Mouse (Mus musculus) heart, embryonic 12.5 days (tissue): ENCODE measurements at regions not wholly inside any gene's neighbourhood (a gene's known extent, or its start where the extent isn't known, plus 50 kb on each side); places are given as distances from the start of the nearest gene placed in this dataset.
A peak's percentile ranks its signal among the peaks of the same experiment; 100 is the strongest.

Experiments used
- ATAC-seq: fragments of 200-750 bp; cut with Nextera tagmentation; 2 replicates; pipeline ENCODE4 v1.8.0; 2017; ENCODE audit warnings: moderate TSS enrichment, moderate library complexity; ENCODE audit not compliant: insufficient number of reproducible peaks, low FRiP score
- H3K27ac ChIP-seq: fragments of 300-500 bp; sonication (generic); 2 replicates; pipeline ENCODE4 v1.5.1; 2016; ENCODE audit warnings: mild to moderate bottlenecking, moderate library complexity; ENCODE audit not compliant: poor library complexity, severe bottlenecking
- H3K27me3 ChIP-seq: fragments of 300-500 bp; sonication (generic); replicated peaks from 2 replicates; pipeline ENCODE4 v1.6.1; 2016; ENCODE audit warnings: mild to moderate bottlenecking, moderate library complexity
- H3K36me3 ChIP-seq: fragments of 300-500 bp; sonication (generic); 2 replicates; pipeline ENCODE4 v1.6.1; 2016; ENCODE audit warnings: mild to moderate bottlenecking, moderate library complexity
- H3K4me1 ChIP-seq: fragments of 300-500 bp; sonication (generic); replicated peaks from 2 replicates; pipeline ENCODE4 v1.6.1; 2016; ENCODE audit warnings: mild to moderate bottlenecking
- H3K4me2 ChIP-seq: fragments of 300-500 bp; sonication (generic); 2 replicates; pipeline ENCODE4 v1.6.1; 2016; ENCODE audit warnings: mild to moderate bottlenecking, moderate library complexity
- H3K4me3 ChIP-seq: fragments of 300-500 bp; sonication (generic); 2 replicates; pipeline ENCODE4 v1.5.1; 2016; ENCODE audit warnings: mild to moderate bottlenecking
- H3K9ac ChIP-seq: fragments of 300-500 bp; sonication (generic); 2 replicates; pipeline ENCODE4 v1.6.1; 2016; ENCODE audit warnings: mild to moderate bottlenecking, moderate library complexity
- H3K9me3 ChIP-seq: fragments of 300-500 bp; sonication (generic); replicated peaks from 2 replicates; pipeline ENCODE4 v1.6.1; 2016; ENCODE audit warnings: mild to moderate bottlenecking, moderate library complexity
- WGBS: fragments of 180-500 bp; shearing (Covaris S2); methylation state at CpG from one replicate; pipeline ENCODE4 v1.1.7; 2016; 5-methylcytosine and 5-hydroxymethylcytosine counted together

GRCm38 (mm10) chr13:39127942-39128341 is 167.3 kb upstream of the Slc35b3 start:
- Histone ChIP-seq H3K36me3 (no peaks in the 10 kb centered on the region), H3K27me3 (no peaks in the 10 kb centered on the region), H3K9ac (no peak overlapping the region), H3K4me1 (peaks cover 6% of the 10 kb centered on the region; the same call in 1 of the 2 replicates), H3K9me3 (no peaks in the 10 kb centered on the region), H3K27ac (no peak overlapping the region), H3K4me2 (no peak overlapping the region), H3K4me3 (no peak overlapping the region)
- 59% methylated on average over 1 of the region's 1 CpGs for WGBS
- no peak for ATAC-seq

- ATAC-seq = no peak
- H3K4me1 ChIP-seq = no peaks in the 10 kb centered on the region
Observed at GRCm38 (mm10) chr13:39092058-39092457, 131.4 kb upstream of the Slc35b3 start.

GRCm38 (mm10) chr13:39084544-39084943 is 123.9 kb upstream of the Slc35b3 start:
- no peak overlapping the region for H3K4me3 ChIP-seq
- no peak overlapping the region for H3K4me2 ChIP-seq
- no peak overlapping the region for H3K9ac ChIP-seq
- H3K27ac ChIP-seq = no peak overlapping the region
- H3K4me1 ChIP-seq = no peaks in the 10 kb centered on the region
- 74% methylated on average over 5 of the region's 5 CpGs for WGBS
- H3K9me3 ChIP-seq = no peaks in the 10 kb centered on the region
- ATAC-seq = no peak
- no peaks in the 10 kb centered on the region for H3K36me3 ChIP-seq
- no peaks in the 10 kb centered on the region for H3K27me3 ChIP-seq

More at GRCm38 (mm10) chr13:39092058-39092457, 131.4 kb upstream of the Slc35b3 start:
- H3K9me3 ChIP-seq = no peaks in the 10 kb centered on the region
- no peak overlapping the region for H3K27ac ChIP-seq
- no peak overlapping the region for H3K9ac ChIP-seq
- H3K4me2 ChIP-seq = no peak overlapping the region
- H3K36me3 ChIP-seq = no peaks in the 10 kb centered on the region
- WGBS = 80% methylated on average over 2 of the region's 2 CpGs
- H3K4me3 ChIP-seq = no peak overlapping the region
- no peaks in the 10 kb centered on the region for H3K27me3 ChIP-seq

- no peak for ATAC-seq
- 76% methylated on average over 2 of the region's 2 CpGs for WGBS
- H3K4me2 ChIP-seq = no peak overlapping the region
- H3K27me3 ChIP-seq = no peaks in the 10 kb centered on the region
- no peaks in the 10 kb centered on the region for H3K9me3 ChIP-seq
- no peaks in the 10 kb centered on the region for H3K36me3 ChIP-seq
- no peaks in the 10 kb centered on the region for H3K4me1 ChIP-seq
- H3K27ac ChIP-seq = no peak overlapping the region
- no peak overlapping the region for H3K9ac ChIP-seq
- H3K4me3 ChIP-seq = no peak overlapping the region
Observed at GRCm38 (mm10) chr13:39074211-39074610, 113.5 kb upstream of the Slc35b3 start.

GRCm38 (mm10) chr13:39032263-39032662 is 71.6 kb upstream of the Slc35b3 start:
- WGBS = 75% methylated on average over 3 of the region's 3 CpGs
- Histone ChIP-seq H3K27me3 (no peaks in the 10 kb centered on the region), H3K9me3 (no peaks in the 10 kb centered on the region), H3K36me3 (no peaks in the 10 kb centered on the region), H3K4me1 (no peaks in the 10 kb centered on the region), H3K9ac (no peak overlapping the region), H3K27ac (no peak overlapping the region), H3K4me2 (no peak overlapping the region), H3K4me3 (no peak overlapping the region)
- ATAC-seq = no peak

GRCm38 (mm10) chr13:39020168-39020567 is 59.5 kb upstream of the Slc35b3 start:
- no peak overlapping the region for H3K27ac ChIP-seq
- no peak overlapping the region for H3K4me3 ChIP-seq
- no peaks in the 10 kb centered on the region for H3K4me1 ChIP-seq
- no peaks in the 10 kb centered on the region for H3K36me3 ChIP-seq
- H3K9me3 ChIP-seq = no peaks in the 10 kb centered on the region
- ATAC-seq = no peak
- no peak overlapping the region for H3K9ac ChIP-seq
- no peaks in the 10 kb centered on the region for H3K27me3 ChIP-seq
- H3K4me2 ChIP-seq = no peak overlapping the region
- WGBS = 54% methylated on average over 13 of the region's 13 CpGs

- H3K27me3 ChIP-seq = no peaks in the 10 kb centered on the region
- H3K4me2 ChIP-seq = peak overlapping the region; percentile 67
- H3K4me1 ChIP-seq = peaks cover 6% of the 10 kb centered on the region
- H3K27ac ChIP-seq = peak overlapping the region; percentile 47; the same call in 1 of the 2 replicates
- H3K9ac ChIP-seq = peak overlapping the region; percentile 36; the same call in 1 of the 2 replicates
- 4% methylated on average over 8 of the region's 8 CpGs for whole genome bisulfite sequencing
- peak overlapping the region; percentile 30; the same call in 1 of the 2 replicates for H3K4me3 ChIP-seq
- ATAC-seq = peak; percentile 33; the same call in 1 of the 2 replicates
- H3K9me3 ChIP-seq = no peaks in the 10 kb centered on the region
- no peaks in the 10 kb centered on the region for H3K36me3 ChIP-seq
Observed at GRCm38 (mm10) chr13:39011696-39012095, 51.0 kb upstream of the Slc35b3 start.
